Mouse (Mus musculus) ES-E14 (cell line): ENCODE results near the gene Mea1. TPM values are rescaled to one million over a fixed set of nuclear protein-coding genes. Genes with fewer than 3 reads are reported as not detected.
A peak's percentile ranks its signal among the peaks of the same experiment; 100 is the strongest.

Source experiments
- DNase-seq: peaks from one replicate; pipeline ENCODE4 v3.0.0-alpha.2; 2013; ENCODE audit warnings: low read depth, low spot score
- H3K27ac ChIP-seq: 2 replicates; pipeline ENCODE4 v1.5.1; 2012; ENCODE audit warnings: low read depth, mild to moderate bottlenecking, low read length, moderate library complexity, mixed read lengths; ENCODE audit not compliant: poor library complexity, insufficient read depth, severe bottlenecking
- H3K36me3 ChIP-seq: 2 replicates; pipeline ENCODE4 v1.6.1; 2012; ENCODE audit warnings: mild to moderate bottlenecking, low read length, moderate library complexity, mixed read lengths; ENCODE audit not compliant: control insufficient read depth, poor library complexity, insufficient read depth, severe bottlenecking
- H3K4me1 ChIP-seq, 2 experiments: fragments of 150-350 bp in 1 of 2; sonication (generic) in 1 of 2; 2 replicates each; pipeline ENCODE4 v1.6.1; 2012; ENCODE audit warnings: low read length in 2 of 2, mild to moderate bottlenecking in 1 of 2, mixed read lengths in 1 of 2; ENCODE audit not compliant: control insufficient read depth in 2 of 2, insufficient read depth in 2 of 2, poor library complexity in 1 of 2
- H3K4me3 ChIP-seq, 2 experiments: fragments of 150-350 bp in 1 of 2; sonication (generic) in 1 of 2; 2 replicates each; pipeline ENCODE4 v1.5.1; 2012; ENCODE audit warnings: low read length in 2 of 2, low read depth in 1 of 2, mild to moderate bottlenecking in 1 of 2, mixed read lengths in 1 of 2; ENCODE audit not compliant: insufficient read depth in 1 of 2, poor library complexity in 1 of 2, severe bottlenecking in 1 of 2
- H3K9ac ChIP-seq: 2 replicates; pipeline ENCODE4 v1.6.1; 2012; ENCODE audit warnings: low read depth, mild to moderate bottlenecking, low read length, mixed read lengths; ENCODE audit not compliant: poor library complexity, insufficient read depth, severe bottlenecking
- H3K9me3 ChIP-seq: fragments of 150-350 bp; sonication (generic); 2 replicates; pipeline ENCODE4 v1.6.1; 2012; ENCODE audit warnings: low read depth, mild to moderate bottlenecking, low read length; ENCODE audit not compliant: control insufficient read depth, insufficient read depth
- CHD2 ChIP-seq: IDR thresholded peaks from 2 replicates; pipeline ENCODE4 v1.6.1; 2014; ENCODE audit warnings: mild to moderate bottlenecking, low read depth, low read length, inconsistent platforms
- HCFC1 ChIP-seq: IDR thresholded peaks from 2 replicates; pipeline ENCODE4 v1.6.1; 2012; ENCODE audit warnings: low read length, inconsistent platforms, borderline replicate concordance; ENCODE audit not compliant: insufficient read depth
- MAFK ChIP-seq: IDR thresholded peaks from 2 replicates; pipeline ENCODE4 v1.6.1; 2014; ENCODE audit warnings: mild to moderate bottlenecking, low read depth, low read length, inconsistent platforms; ENCODE audit not compliant: insufficient read depth
- ZC3H11A ChIP-seq: IDR thresholded peaks from 2 replicates; pipeline ENCODE4 v1.6.1; 2012; ENCODE audit warnings: low read depth, mild to moderate bottlenecking, inconsistent platforms, low read length, borderline replicate concordance
- ZNF384 ChIP-seq: IDR thresholded peaks from 2 replicates; pipeline ENCODE4 v1.6.1; 2012; ENCODE audit warnings: low read depth, low read length, inconsistent platforms
- in situ Hi-C, 2 experiments: fragments of 600-800 bp; cut with MboI; formaldehyde crosslinking; loops; one replicate each; pipeline ENCODE4 v1.15.1; 2025; ENCODE audit warnings: low sequenced_read_pairs in 2 of 2, inconsistent platforms in 1 of 2; ENCODE audit not compliant: unreplicated experiment in 2 of 2
- total RNA-seq: library from RNA; depleted of rRNA; stranded (reverse); fragments of 300-350 nt; gene quantifications from 2 replicates; pipeline ENCODE4 v1.2.3, GENCODE M21; 2012

Gene Mea1
- total RNA-seq, 1 experiment, result 77.5 TPM

DNA sequence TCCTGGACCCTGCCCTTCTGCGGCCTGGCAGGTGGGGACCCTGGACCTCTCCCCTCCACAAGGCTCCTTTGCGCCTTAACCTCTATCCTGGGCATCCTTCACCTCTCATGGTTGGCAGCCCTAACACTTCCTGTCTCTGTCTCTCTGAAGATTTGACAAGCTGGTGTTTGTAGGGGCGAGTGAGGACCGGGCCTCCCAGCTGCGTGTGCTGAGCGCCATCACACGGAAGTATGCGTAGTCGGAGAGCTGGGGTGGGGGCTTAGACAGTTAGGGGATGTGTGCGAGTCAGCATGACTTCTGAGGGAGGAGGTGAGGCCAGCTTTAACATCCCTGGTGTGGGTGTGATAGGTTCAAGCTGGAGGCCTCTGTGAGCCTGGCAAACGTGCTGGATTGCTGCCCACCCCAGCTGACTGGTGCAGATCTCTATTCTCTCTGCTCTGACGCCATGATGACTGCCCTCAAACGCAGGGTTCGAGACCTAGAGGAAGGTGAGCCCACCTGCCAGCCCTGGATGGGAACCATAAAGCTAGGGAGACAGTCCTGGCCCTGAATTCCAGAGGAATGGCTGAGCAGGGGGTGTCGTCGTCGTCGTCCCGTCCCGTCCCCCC lies 46.0 kb downstream of the Mea1 start:
- DNase-seq, result no peak
- no peak overlapping the region; the same call in 1 of the 2 replicates for H3K9ac ChIP-seq
- no peaks in the 10 kb centered on the region for H3K9me3 ChIP-seq
- no peak overlapping the region for H3K27ac ChIP-seq
- peaks cover 6% of the 10 kb centered on the region; the same call in 1 of the 2 replicates for H3K36me3 ChIP-seq
- TF ChIP-seq ZNF384, result no peak
- no peak for TF ChIP-seq HCFC1
- TF ChIP-seq CHD2, result no peak
- TF ChIP-seq ZC3H11A, result no peak
- no peak for TF ChIP-seq MAFK
- H3K4me3 ChIP-seq, result no peak overlapping the region
- H3K4me1 ChIP-seq, result peaks cover 0 to 2% of the 10 kb centered on the region in 2 experiments; a peak in 2 of 4 replicates
- in situ Hi-C loops, result no loop called here

DNA sequence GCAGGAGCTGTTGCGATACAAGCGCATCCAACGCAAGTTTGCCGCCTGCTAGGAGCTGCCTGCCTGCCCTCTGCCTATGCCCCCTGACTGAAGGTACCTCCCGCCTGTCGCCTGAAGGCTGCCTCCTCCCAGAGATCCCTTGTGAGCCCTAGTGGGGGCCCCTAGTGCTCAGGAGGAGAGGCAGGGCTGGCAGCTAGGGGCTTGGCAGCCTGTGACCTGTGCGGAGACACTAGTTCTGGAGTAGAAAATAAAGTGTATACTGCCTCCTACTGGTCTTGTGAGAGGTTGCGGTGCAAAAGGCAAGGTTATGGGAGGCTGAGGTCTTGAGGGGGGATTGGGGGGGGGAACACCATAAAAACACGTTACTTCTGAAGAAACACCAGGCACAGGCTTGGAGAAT lies 46.7 kb downstream of the Mea1 start:
- Histone ChIP-seq H3K4me3 (peak overlapping the region in 1 of 2 experiments; percentile 27; a peak in 2 of 4 replicates), H3K9me3 (no peaks in the 10 kb centered on the region), H3K27ac (no peak overlapping the region), H3K4me1 (peaks cover 0 to 2% of the 10 kb centered on the region in 2 experiments; a peak in 2 of 4 replicates), H3K36me3 (peaks cover 6% of the 10 kb centered on the region; the same call in 1 of the 2 replicates), H3K9ac (0 out of 2 replicates have a peak overlapping the region, but pooled peaks have one; percentile 40)
- in situ Hi-C loops, result no loop called here
- TF ChIP-seq ZC3H11A (no peak), ZNF384 (no peak), CHD2 (no peak), HCFC1 (no peak), MAFK (no peak)
- DNase-seq, result no peak

DNA sequence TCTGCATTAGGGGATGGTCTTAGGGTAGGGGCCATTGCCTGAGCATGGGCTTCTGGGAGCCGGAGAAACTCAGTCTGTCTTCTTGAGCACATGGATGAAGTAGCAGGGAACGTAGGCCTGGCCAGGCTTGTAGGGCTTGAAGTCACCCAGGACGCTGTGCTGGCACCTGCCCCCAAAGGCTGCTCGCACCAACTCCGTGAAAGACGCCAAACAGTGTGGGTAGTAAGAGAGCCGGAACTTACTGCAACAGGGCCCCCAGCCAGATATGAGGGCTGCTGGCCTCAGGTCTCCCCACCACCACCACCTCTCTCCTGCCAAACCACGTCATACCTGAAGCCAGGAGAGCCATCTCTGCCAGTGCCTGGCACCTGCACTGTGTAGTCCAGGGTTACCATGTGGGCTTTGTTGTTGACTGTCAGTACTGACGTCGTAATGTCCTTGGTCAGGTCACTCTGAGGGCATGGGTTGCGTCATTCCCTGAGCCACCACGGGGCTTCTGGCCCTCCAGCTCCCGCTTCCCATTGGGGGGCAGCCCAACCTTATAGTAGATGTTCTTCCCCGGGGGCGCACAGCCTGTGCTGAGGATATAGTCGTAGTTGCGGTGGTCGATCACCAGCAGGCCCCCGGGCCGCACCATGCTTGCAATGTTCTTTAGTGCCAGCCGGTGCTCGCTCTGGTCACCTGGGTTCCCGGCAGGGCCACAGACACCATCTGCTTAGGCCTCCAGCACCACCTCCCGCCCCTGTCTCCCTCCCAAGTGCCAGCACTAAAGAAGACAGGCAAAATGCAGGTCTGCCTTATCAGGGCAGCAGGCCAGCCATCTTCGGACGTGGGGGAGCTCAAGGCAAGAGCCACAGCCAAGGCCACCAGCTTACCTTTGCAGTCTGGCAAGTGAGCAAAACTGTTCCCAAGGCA lies 47.4 kb downstream of the Mea1 start:
- in situ Hi-C loops, result no loop called here
- no peak for DNase-seq
- TF ChIP-seq ZNF384, result no peak
- no peak for TF ChIP-seq MAFK
- TF ChIP-seq HCFC1, result no peak
- TF ChIP-seq CHD2, result no peak
- TF ChIP-seq ZC3H11A, result no peak
- Histone ChIP-seq H3K9me3 (no peaks in the 10 kb centered on the region), H3K27ac (no peak overlapping the region), H3K36me3 (peaks cover 6% of the 10 kb centered on the region; the same call in 1 of the 2 replicates), H3K4me3 (no peak overlapping the region), H3K9ac (no peak overlapping the region), H3K4me1 (peaks cover 0 to 2% of the 10 kb centered on the region in 2 experiments; a peak in 2 of 4 replicates)

DNA sequence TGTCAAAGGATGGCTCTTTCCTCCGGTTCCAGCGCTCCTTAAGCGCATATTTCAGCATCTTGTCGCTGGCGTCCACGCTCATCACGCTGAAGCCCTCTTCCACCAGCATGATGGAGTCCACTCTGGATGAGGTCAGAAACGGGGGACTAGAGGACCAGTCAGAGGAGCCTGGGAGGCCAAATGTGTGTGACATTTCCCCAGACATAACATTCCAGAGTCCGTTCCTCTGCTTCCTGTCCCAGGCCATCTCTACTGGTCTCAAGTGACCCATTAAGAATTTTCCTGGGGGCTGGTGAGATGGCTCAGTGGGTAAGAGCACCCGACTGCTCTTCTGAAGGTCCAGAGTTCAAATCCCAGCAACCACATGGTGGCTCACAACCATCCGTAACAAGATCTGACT lies 48.7 kb downstream of the Mea1 start:
- in situ Hi-C loops, result no loop called here
- Histone ChIP-seq H3K36me3 (peaks cover 3% of the 10 kb centered on the region; the same call in 1 of the 2 replicates), H3K4me1 (peaks cover 0 to 2% of the 10 kb centered on the region in 2 experiments; a peak in 2 of 4 replicates), H3K9me3 (no peaks in the 10 kb centered on the region), H3K27ac (no peak overlapping the region), H3K9ac (no peak overlapping the region), H3K4me3 (no peak overlapping the region)
- TF ChIP-seq CHD2 (no peak), HCFC1 (no peak), ZNF384 (no peak), ZC3H11A (no peak), MAFK (no peak)
- DNase-seq, result no peak
